Mouse (Mus musculus): ENCODE measurements around the gene Oma1. TPM values are rescaled to one million over a fixed set of nuclear protein-coding genes. Genes with fewer than 3 reads are reported as not detected.

Gene Oma1
- polyA plus RNA-seq (2014; fragmentation: Nextera tagmentation; extraction: Ambion mirVana): 18.9 and 21.8 TPM in 2 replicates

DNA sequence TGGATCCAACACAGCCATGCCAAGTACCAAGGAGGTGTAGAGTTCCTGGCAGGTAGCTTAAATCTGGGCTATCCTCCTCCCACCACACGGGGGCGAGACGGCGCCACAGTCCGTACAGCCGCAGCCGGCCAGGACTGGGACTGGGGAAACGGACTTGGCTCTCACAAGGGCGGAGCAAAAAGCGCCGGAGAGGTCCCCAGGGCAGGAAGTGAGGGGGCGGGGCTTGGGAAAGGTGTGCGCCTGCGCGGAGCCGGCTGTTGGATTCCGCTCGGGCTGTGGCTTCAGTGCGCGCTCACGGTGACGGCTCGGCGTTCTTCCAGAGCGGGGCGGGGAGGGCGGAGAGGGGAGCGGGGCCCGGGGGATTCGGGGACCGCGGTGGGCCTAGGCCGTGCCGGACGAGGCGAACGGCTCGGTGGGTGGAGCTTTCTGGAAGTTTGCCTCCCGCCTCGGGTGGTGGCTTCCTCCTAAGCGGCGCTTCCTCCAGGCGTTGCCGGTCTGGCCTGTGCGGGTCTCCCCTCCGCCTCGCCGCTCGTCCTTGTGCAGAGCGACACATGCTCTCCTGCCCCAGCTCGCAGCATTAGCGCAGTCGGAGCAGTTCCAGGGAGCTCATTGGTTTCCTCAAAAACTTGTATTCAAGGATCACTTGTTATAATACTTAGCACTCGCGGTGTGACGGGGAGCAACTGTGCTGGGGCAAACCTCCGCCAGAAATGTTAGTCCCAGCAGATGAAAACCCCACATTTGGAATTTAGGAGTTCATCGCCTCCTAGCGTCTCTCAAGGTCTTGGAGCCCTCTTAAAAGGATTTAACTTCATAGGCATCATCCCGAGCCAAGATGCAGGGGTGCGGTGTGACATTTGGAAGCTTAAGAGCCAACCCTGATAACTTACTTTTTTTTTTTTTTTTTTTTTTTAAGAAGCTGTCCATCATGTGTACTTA is at the start of gene Oma1:
Oma1 (plus strand) TSS at position 226 of the 939 bp plus-strand sequence.
- peak; percentile 99 for ATAC-seq (ENCODE audit: insufficient read depth)
- Histone ChIP-seq H3K9ac (peak within 1 kb of the TSS; percentile 76), H3K4me1 (ENCODE audit: insufficient read depth) (no peaks in the 10 kb centered on the region; the same call in 1 of the 2 replicates), H3K36me3 (ENCODE audit: insufficient read depth) (no peaks in the 10 kb centered on the region), H3K27ac (ENCODE audit: low read depth) (peak within 1 kb of the TSS; percentile 97), H3K4me2 (peak within 1 kb of the TSS; percentile 64), H3K9me3 (ENCODE audit: low read depth, low read length) (no peaks in the 10 kb centered on the region), H3K27me3 (ENCODE audit: insufficient read depth, low read length) (no peaks in the 10 kb centered on the region), H3K4me3 (ENCODE audit: low read depth, low read length) (peak within 1 kb of the TSS; percentile 62)
- WGBS: under 1% methylated on average over 59 of the region's 61 CpGs
- DNase-seq: peak; percentile 98
- peak; percentile 95 for TF ChIP-seq CTCF (IDR thresholded peaks at IDR 0.05; ENCODE audit: low read depth)

DNA sequence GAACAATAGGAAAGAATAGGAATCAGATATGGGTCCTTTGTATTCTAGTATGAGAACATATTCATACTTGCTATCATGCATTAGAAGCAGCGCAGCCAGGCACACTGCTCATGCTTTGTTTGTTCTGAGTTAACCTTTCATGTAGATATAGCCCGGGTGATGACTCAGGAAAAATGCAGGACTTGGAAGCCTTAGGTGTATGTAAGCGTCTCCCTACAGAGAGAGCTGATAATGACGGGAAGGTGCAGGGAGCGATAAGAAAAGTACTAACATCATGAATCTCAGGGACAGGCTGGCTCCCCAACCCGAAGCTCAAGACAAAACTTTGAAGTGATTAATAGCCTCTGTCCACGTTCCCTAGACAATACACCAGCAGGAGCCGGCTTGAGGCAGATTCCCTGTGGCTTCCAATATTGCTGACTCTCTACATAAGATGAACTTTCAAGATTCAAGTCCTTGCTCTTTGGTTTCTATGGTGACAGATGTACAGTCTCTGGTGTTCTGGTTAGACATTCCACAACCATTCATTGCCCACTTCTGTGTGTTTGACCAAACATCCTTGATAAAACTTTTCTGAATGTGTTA is 49.7 kb upstream of the Oma1 start:
- Histone ChIP-seq H3K4me1 (ENCODE audit: insufficient read depth) (no peaks in the 10 kb centered on the region), H3K4me2 (no peak overlapping the region), H3K4me3 (ENCODE audit: low read depth, low read length) (no peak overlapping the region), H3K27me3 (ENCODE audit: insufficient read depth, low read length) (no peaks in the 10 kb centered on the region), H3K9me3 (ENCODE audit: low read depth, low read length) (no peaks in the 10 kb centered on the region), H3K36me3 (ENCODE audit: insufficient read depth) (no peaks in the 10 kb centered on the region), H3K9ac (no peak overlapping the region), H3K27ac (ENCODE audit: low read depth) (no peak overlapping the region)
- TF ChIP-seq CTCF (IDR thresholded peaks at IDR 0.05; ENCODE audit: low read depth): no peak
- DNase-seq (peak; percentile 18), ATAC-seq (ENCODE audit: insufficient read depth) (peak; percentile 38; the same call in 1 of the 2 replicates)
- 7% methylated on average over 8 of the region's 8 CpGs for WGBS

DNA sequence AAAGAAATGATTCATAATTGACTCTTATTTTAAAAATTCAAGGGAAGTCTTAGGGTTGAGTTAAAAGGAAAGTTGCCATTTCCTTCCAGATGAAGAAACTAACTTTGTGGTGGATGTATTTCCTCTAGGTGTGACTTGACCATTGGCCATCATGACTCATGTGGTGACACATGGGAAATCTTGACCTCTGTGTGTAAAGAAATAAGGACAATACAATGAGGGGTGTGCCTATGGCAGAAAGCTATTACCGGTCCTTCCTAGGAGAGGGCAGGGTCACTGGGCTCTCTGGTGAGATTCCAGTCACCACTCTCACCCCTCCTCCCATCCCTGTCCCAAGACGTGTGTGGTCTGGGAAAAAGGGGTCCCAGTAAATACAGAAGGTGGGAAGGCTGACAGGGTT is 48.4 kb upstream of the Oma1 start:
- Histone ChIP-seq H3K27ac (ENCODE audit: low read depth) (no peak overlapping the region), H3K9me3 (ENCODE audit: low read depth, low read length) (no peaks in the 10 kb centered on the region), H3K36me3 (ENCODE audit: insufficient read depth) (no peaks in the 10 kb centered on the region), H3K9ac (no peak overlapping the region), H3K4me2 (no peak overlapping the region), H3K27me3 (ENCODE audit: insufficient read depth, low read length) (no peaks in the 10 kb centered on the region), H3K4me1 (ENCODE audit: insufficient read depth) (no peaks in the 10 kb centered on the region), H3K4me3 (ENCODE audit: low read depth, low read length) (no peak overlapping the region)
- no peak for DNase-seq
- TF ChIP-seq CTCF (IDR thresholded peaks at IDR 0.05; ENCODE audit: low read depth): no peak
- 34% methylated on average over 2 of the region's 2 CpGs for WGBS
- no peak for ATAC-seq (ENCODE audit: insufficient read depth)

DNA sequence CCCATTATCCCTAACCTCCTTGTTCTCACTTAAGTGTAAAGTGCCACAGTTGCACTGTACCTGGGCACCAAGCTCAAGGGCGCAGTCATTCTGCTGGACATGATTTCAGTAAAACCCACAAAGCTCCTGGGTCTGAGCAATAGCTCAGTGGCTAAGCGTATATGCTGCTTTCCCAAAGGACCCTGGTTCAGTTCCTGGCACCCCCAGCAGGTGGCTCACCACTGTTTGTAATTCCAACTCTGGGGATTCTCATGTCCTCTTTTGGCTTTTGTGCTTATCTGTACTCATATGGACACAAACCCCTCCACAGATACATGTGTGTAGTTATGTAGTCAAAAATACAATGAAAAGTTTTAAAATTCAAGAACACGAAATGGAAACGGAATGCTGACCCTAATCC is 44.3 kb upstream of the Oma1 start:
- Histone ChIP-seq H3K4me1 (ENCODE audit: insufficient read depth) (no peaks in the 10 kb centered on the region), H3K4me3 (ENCODE audit: low read depth, low read length) (no peak overlapping the region), H3K27ac (ENCODE audit: low read depth) (no peak overlapping the region), H3K9me3 (ENCODE audit: low read depth, low read length) (no peaks in the 10 kb centered on the region), H3K27me3 (ENCODE audit: insufficient read depth, low read length) (no peaks in the 10 kb centered on the region), H3K4me2 (no peak overlapping the region), H3K36me3 (ENCODE audit: insufficient read depth) (no peaks in the 10 kb centered on the region), H3K9ac (no peak overlapping the region)
- peak; percentile 41 for TF ChIP-seq CTCF (IDR thresholded peaks at IDR 0.05; ENCODE audit: low read depth)
- ATAC-seq (ENCODE audit: insufficient read depth): no peak
- peak; percentile 18 for DNase-seq
- 77% methylated on average over 4 of the region's 4 CpGs for WGBS

DNA sequence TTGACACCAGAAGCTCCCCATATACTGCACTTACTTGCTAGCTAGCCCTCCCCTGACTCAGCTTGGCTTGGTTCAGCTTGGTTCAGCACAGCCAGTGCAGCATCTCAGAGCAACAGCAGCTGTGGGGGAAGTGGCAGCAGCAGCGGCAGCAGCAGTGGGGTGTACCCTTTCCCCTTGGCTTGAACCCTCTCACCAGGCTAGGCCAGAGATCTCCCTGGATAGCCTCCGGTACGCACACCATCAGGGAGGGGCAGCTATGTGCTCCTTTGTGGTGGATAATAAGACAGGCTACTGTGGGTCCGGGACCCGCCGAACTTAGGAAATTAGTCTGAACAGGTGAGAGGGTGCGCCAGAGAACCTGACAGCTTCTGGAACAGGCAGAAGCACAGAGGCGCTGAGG is 40.6 kb upstream of the Oma1 start:
- WGBS: 73% methylated on average over 6 of the region's 8 CpGs

DNA sequence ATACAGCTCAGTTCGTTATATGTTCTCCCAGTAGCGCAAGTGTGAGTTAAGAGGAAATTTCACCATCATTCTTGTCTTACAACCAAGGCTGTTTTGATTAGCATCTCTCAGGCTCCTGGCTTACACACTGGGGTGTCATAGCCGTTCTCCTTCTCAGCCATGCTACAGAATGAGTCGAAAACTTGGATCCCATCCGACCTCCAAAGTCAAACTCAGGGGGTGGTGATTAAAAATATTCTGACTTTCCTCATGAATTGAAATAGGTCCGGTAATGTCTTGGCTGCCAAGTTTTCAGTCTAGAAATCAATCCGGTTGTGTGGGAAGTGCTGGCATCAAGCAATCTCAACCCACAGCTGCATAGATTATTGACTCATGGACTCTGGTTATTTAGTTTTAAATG is 25.3 kb upstream of the Oma1 start:
- DNase-seq (no peak), ATAC-seq (ENCODE audit: insufficient read depth) (no peak)
- Histone ChIP-seq H3K36me3 (ENCODE audit: insufficient read depth) (no peaks in the 10 kb centered on the region), H3K4me2 (no peak overlapping the region), H3K4me1 (ENCODE audit: insufficient read depth) (no peaks in the 10 kb centered on the region), H3K9me3 (ENCODE audit: low read depth, low read length) (no peaks in the 10 kb centered on the region), H3K9ac (no peak overlapping the region), H3K27me3 (ENCODE audit: insufficient read depth, low read length) (no peaks in the 10 kb centered on the region), H3K27ac (ENCODE audit: low read depth) (no peak overlapping the region), H3K4me3 (ENCODE audit: low read depth, low read length) (no peak overlapping the region)
- TF ChIP-seq CTCF (IDR thresholded peaks at IDR 0.05; ENCODE audit: low read depth): no peak
- 79% methylated on average over 7 of the region's 7 CpGs for WGBS

More for the DNA sequence above, 40.6 kb upstream of the Oma1 start:
- Histone ChIP-seq H3K9ac (no peak overlapping the region), H3K4me1 (ENCODE audit: insufficient read depth) (no peaks in the 10 kb centered on the region), H3K9me3 (ENCODE audit: low read depth, low read length) (no peaks in the 10 kb centered on the region), H3K27me3 (ENCODE audit: insufficient read depth, low read length) (no peaks in the 10 kb centered on the region), H3K4me3 (ENCODE audit: low read depth, low read length) (no peak overlapping the region), H3K27ac (ENCODE audit: low read depth) (no peak overlapping the region), H3K4me2 (no peak overlapping the region), H3K36me3 (ENCODE audit: insufficient read depth) (no peaks in the 10 kb centered on the region)
- ATAC-seq (ENCODE audit: insufficient read depth): no peak
- TF ChIP-seq CTCF (IDR thresholded peaks at IDR 0.05; ENCODE audit: low read depth): no peak
- DNase-seq: no peak

DNA sequence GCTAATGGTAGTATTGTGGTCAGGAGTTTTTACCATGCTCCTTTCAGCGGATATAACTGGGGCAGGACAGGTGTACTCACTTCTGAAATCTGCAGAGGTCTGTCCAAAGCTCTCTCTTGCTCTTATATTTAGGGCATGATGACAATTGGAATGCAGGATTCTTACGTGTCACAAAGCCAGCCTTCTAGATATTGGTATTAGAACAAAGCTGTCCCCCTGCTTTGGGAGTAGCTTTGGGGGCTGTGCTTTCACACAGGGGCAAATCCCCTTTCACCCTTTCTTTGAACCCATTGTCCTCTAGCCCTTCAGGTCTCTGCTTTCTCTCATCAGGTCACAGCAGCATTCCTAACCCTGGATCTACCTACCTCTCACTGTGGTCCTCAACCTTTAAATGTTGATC is 22.8 kb upstream of the Oma1 start, which contains the start of gene 4921539E11Rik:
4921539E11Rik (minus strand) TSS at position 101 of the 400 bp plus-strand sequence.
- 69% methylated on average over 2 of the region's 2 CpGs for WGBS
- H3K4me3 ChIP-seq (ENCODE audit: low read depth, low read length): no peak within 1 kb of the TSS
- H3K9me3 ChIP-seq (ENCODE audit: low read depth, low read length): no peaks in the 10 kb centered on the region
- no peak within 1 kb of the TSS for H3K27ac ChIP-seq (ENCODE audit: low read depth)
- H3K4me2 ChIP-seq: no peak within 1 kb of the TSS
- no peak within 1 kb of the TSS for H3K9ac ChIP-seq
- H3K4me1 ChIP-seq (ENCODE audit: insufficient read depth): no peaks in the 10 kb centered on the region
- ATAC-seq (ENCODE audit: insufficient read depth) (no peak), DNase-seq (no peak)
- H3K27me3 ChIP-seq (ENCODE audit: insufficient read depth, low read length): no peaks in the 10 kb centered on the region
- H3K36me3 ChIP-seq (ENCODE audit: insufficient read depth): no peaks in the 10 kb centered on the region
- TF ChIP-seq CTCF (IDR thresholded peaks at IDR 0.05; ENCODE audit: low read depth): no peak

Data from lung, embryonic 14.5 days (tissue).